Mouse (Mus musculus) erythroblast, adult 5-6 weeks (primary cell): ENCODE measurements around the gene F11. TPM values are rescaled to one million over a fixed set of nuclear protein-coding genes. Genes with fewer than 3 reads are reported as not detected.

Experiments used
- ATAC-seq: replicated peaks from 2 replicates; pipeline ENCODE4 v1.8.0; 2016; ENCODE audit warnings: moderate number of reproducible peaks, mild to moderate bottlenecking, moderate TSS enrichment, inconsistent platforms; ENCODE audit not compliant: poor library complexity, low FRiP score, severe bottlenecking
- total RNA-seq, 2 experiments: library from RNA; stranded (forward) in 1 of 2; stranded (reverse) in 1 of 2; fragments of 150-400 nt in 1 of 2; fragments of 200-764, 138-1000 nt in 1 of 2; gene quantifications; 2 replicates each; pipeline versions ENCODE4 v1.2.3 to v1.2.4; 2015 to 2017; ENCODE audit warnings: low replicate concordance in 2 of 2

Gene F11
- total RNA-seq, 2 experiments from 2014 or later, result not detected

DNA sequence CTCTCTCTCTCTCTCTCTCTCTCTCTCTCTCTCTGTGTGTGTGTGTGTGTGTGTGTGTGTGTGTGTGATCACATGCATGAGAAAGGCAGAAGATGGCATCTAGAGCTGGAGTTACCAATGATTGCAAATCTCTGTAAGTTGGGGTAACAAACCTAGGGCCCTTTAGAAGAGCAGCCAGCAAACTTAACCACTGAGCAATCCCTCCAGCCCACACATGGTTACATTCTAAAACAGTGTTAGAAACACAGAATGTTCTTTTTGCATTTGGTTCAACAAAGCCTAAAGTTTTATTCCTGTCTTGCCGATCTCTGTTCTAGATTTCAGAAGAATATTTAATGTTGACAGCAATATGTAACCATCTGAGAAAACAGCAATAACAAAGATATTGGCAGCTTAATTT is 8.2 kb downstream of the F11 start:
- no peak for ATAC-seq

DNA sequence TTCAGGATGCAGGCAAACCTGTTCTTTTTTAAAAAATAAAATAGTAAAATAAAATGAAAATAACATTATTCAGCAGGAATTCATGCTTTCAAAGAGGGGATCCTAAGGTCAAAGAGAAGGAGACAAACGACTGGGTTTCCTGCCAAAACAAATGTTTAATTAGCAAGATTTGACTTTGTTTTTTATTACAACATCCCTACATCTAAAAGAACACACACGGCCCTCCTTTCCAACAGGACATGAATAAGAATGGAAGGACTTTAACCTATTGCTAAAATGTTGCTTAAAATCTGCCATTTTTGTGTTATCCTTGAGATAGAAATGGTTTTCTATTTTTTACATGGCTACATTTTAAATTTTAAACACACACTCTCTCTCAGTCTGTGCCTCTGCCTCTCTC is 8.7 kb downstream of the F11 start:
- no peak for ATAC-seq

DNA sequence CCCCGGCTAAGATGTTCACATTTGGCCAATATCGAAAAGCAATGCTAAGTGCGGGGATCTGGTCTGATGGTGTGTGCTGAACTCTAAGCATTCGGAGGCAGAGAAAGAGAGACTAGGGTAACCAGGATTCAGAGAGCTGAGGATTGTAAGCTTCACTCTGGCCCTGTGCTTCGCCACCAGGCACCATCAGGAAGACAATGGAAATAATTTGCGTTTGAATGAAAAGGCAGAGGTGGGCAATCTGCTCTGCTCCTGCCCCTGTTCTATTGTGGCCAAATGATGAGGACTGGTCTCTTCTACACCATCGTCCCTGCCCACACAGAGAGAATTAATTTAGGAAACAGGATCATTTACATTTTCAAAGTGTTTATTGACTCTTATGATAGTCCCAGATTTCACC is 15.5 kb downstream of the F11 start:
- ATAC-seq, result no peak

DNA sequence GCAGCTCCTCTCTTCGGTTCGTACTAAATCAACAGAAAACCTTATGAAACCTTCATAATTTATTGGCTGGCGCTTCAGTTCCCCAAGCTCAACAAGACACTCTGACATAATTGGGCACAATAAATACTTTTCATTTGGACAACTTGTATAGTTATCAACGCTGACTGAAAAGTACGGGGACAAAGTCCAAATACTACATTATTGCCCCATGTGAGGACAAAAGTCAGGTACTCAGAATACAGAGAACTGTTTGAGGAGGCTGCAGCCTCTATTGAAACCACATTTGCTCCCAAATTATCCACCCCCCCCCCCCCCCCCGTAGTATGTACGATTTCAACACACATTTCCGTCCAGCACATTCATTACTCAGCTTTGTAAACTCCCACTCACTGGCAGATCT is 22.5 kb downstream of the F11 start:
- ATAC-seq, result no peak

DNA sequence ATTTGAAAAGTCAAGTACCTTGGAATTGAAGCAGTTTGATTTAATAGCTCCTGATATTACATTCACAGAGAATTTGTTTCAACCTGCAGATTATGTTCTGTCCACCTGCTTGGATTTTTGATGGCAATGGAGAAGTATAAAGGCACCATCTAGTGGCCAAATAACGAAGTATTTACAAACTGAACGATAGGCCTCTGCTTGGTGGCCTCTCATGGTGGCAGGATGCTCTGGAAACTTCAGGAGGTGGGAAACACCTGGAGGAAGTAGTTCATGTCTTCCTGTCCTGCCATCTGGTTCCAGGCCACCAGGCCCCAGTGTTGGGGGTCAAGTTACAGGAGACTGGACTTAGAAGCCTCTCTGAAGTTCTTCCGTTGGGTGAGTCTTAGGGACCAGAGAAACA is 23.5 kb downstream of the F11 start:
- no peak for ATAC-seq

DNA sequence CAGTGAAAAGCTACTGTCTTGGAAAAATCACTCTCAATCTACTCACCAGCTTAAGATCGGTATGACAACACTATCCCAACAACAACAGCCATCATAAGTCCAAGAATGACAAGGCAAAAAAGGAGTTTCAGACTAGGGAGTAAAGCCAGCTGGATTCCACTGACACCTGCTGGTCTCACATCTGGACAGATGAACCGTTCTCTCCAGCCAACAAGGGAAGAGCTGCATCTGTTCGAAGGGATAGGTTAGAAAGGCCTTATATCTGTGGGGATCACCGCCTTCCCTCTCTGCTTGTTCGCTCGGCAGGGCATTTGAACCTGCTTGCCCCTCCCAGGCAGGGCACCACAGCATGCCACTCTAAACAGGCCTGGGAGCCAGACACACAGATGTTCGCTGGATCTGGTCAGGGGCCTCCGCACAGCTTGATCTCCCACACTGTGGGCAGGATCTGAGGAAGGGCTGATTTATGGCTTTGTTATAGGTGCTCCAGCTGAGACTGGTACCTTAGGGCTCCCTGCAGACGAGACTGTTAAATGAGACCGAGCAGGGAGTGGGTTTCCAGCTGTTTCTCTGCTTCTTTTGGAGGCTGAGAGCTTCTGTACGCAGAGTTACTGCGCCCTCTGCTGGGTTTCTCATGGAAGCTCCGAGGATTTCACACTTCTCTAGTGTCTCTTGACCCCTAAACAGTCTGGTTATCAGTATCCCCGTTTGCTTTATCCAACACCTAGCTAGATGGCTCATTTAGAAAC is 25.5 kb downstream of the F11 start:
- no peak for ATAC-seq

DNA sequence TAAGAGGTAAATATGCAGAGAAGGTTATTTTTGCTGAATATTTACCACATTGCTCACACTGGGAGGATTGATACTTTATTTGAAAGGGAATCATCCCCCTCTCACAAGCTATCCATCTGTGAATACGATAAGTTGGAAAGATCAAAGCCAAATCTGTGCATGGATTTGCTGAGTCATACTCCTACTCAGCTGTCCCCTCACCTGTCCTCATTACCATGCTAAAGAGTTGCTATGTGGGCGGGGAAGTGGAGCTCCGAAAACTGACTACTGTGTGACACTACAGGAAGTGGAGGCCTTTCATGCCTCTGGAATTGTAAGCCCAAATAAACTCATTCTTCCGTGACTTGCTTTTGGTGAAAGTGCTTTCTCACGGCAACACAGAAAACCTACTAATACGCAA is 26.6 kb downstream of the F11 start:
- ATAC-seq, result no peak

DNA sequence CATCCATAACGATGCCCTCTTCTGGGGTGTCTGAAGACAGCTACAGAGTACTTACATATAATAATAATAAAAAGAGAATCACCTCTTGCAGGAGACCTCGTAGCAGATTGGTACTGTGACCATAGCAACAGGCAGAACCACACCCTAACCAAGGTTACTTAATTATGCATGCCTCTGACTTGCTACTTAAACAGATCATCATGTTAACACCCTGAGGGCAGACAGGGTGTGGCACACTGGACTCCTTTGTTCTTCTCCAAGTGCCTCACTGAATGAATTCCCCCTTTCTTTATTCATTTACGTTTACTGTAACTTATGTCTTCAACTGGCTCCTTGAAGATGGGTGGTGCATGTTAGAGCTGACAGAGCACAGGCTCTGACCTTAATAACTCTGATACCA is 28.6 kb downstream of the F11 start:
- no peak for ATAC-seq

DNA sequence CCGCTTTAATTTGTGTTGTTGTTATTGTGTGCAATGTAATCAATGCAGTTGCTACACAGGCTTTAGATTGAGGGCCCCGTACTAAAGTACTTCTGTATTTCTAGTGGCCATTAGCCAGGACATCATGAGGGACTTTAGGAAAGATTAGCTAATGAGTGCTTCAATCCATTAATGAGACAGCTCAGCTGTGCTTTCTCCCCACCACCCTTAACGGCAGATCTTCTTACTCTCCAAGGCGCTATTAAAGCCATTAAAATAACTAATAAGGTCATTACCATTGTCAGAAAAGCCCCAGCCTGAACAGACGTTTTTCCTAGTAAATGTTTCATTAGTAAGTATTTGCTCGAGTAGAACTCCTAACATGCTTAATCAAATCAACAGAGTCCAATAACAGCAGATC is 59.4 kb downstream of the F11 start:
- no peak for ATAC-seq

DNA sequence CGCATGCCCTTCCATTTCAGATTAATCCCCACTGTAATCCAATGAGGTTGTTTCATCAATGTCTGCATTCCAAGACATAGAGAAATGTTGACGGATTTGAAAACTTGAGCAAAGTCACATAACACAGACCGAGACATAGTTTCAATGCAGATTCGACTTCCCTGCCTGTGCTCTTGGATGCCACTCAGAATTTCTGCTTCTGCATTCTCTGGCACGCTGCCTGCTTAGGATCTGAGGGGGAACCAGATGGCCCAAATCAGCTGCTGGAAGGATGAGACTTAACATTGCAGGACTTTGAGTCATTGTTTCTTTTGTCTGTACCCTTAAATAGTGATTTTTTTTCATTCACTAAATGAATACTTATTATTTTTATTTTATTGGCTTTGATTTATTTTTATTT is 60.2 kb downstream of the F11 start:
- ATAC-seq, result no peak

DNA sequence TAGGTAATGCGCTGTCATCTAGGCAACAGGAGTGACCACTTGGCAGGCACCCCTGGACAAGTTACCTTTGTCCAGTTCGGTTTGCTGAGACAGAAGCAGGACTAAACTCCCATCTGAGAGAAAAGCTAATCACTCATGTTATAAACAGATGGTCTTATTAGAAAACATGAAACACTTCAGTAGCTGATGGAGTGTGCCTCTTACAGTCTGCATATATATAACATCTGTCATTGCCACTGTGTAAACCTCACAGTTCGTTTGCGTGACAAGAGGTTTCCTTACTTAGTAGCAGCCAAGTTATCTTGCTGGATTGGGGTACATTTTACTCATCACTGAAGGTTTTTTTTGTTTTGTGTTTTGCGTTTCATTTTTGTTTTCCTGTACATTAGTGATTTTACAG is 64.5 kb downstream of the F11 start:
- ATAC-seq, result no peak

DNA sequence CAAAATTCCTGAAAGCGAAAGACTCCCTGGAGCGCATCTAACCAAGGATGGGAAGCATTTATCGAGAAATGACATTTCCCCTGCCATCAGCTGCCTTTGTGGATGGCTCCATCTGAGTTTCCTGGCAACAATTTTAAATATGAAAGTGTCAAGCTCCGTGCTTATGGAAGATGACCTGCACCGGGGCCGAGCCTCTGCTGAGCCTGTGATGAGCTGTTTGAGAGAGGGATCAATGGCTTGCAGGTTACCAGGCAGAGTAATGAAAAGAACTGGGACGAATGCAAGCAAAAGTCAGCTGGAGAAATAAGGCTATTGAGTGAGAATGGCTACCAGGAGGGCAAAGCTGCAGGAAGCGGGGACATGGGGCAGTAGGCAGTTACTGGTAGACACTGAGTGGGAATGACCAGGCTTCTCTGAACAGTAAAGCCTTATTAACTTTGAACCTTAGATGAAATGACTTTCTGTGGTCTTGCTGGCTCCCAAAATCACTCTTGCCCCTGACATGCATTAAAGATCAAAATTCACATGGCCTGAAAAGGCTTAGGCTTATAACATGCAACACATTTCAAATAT is 65.8 kb downstream of the F11 start:
- ATAC-seq, result no peak

Other genes with a start within 250 kb of the F11 start
- not detected in 2 replicates for gene Mtnr1a, start 192.9 kb downstream of the F11 start, total RNA-seq (2015; ENCODE audit: low replicate concordance)
- not detected in 2 replicates for gene Mtnr1a, start 192.9 kb downstream of the F11 start, total RNA-seq (2017; ENCODE audit: low replicate concordance)
- not detected in 2 replicates for gene Klkb1, start 32.8 kb upstream of the F11 start, total RNA-seq (2015; ENCODE audit: low replicate concordance)
- gene Klkb1, start 32.8 kb upstream of the F11 start, total RNA-seq (2017; ENCODE audit: low replicate concordance), result not detected in 2 replicates
- not detected in 2 replicates for gene Gm45753, start 46.4 kb upstream of the F11 start, total RNA-seq (2015; ENCODE audit: low replicate concordance)
- not detected in 2 replicates for gene Gm45753, start 46.4 kb upstream of the F11 start, total RNA-seq (2017; ENCODE audit: low replicate concordance)
- gene Cyp4v3, start 71.2 kb upstream of the F11 start, total RNA-seq (2015; ENCODE audit: low replicate concordance), result 2.3 and 3.3 TPM in 2 replicates
- 2.0 TPM in 2 replicates for gene Cyp4v3, start 71.2 kb upstream of the F11 start, total RNA-seq (2017; ENCODE audit: low replicate concordance)
- 0.42 TPM in 1 of 2 replicates, not detected in the other for gene Fam149a, start 120.3 kb upstream of the F11 start, total RNA-seq (2015; ENCODE audit: low replicate concordance)
- 0.34 TPM in 1 of 2 replicates, not detected in the other for gene Fam149a, start 120.3 kb upstream of the F11 start, total RNA-seq (2017; ENCODE audit: low replicate concordance)
- not detected in 2 replicates for gene Tlr3, start 149.0 kb upstream of the F11 start, total RNA-seq (2015; ENCODE audit: low replicate concordance)
- 0.09 and 0.28 TPM in 2 replicates for gene Tlr3, start 149.0 kb upstream of the F11 start, total RNA-seq (2017; ENCODE audit: low replicate concordance)
- 0.42 TPM in 1 of 2 replicates, not detected in the other for gene Sorbs2, start 245.8 kb upstream of the F11 start, total RNA-seq (2015; ENCODE audit: low replicate concordance)
- 0.09 TPM in 1 of 2 replicates, not detected in the other for gene Sorbs2, start 245.8 kb upstream of the F11 start, total RNA-seq (2017; ENCODE audit: low replicate concordance)